Mouse (Mus musculus) stomach, postnatal 0 days (tissue): ENCODE measurements around the gene Rreb1.

Source experiments
- CTCF ChIP-seq: IDR thresholded peaks from 2 replicates; pipeline ENCODE4 v1.5.1; 2016; ENCODE audit warnings: antibody characterized with exemption, low read depth, mild to moderate bottlenecking, moderate library complexity
- EP300 ChIP-seq: optimal IDR thresholded peaks from 2 replicates; pipeline ENCODE3; 2016; ENCODE audit warnings: antibody characterized with exemption

- TF ChIP-seq CTCF (no peak), EP300 (no peak)
Observed at GRCm38 (mm10) chr13:37885392-37885791, 107.2 kb downstream of the Rreb1 start.
